Mouse (Mus musculus) brown adipose tissue, adult 24 weeks (tissue): ENCODE measurements around the gene Vipas39. TPM values are rescaled to one million over a fixed set of nuclear protein-coding genes. Genes with fewer than 3 reads are reported as not detected.
"Not testable (repeated sequence)": the region's sequence is repeated elsewhere in the genome, so short reads cannot be mapped to it uniquely, and the experiment has no call there.

Source experiments
- H3K27ac ChIP-seq: fragments of 200-500 bp; replicated peaks from 2 replicates; pipeline ENCODE4 v1.5.1; 2012; ENCODE audit warnings: low read depth, mild to moderate bottlenecking, low read length
- H3K4me1 ChIP-seq: fragments of 200-500 bp; 2 replicates; pipeline ENCODE4 v1.6.1; 2012; ENCODE audit warnings: low read length, mixed read lengths; ENCODE audit not compliant: control insufficient read depth, insufficient read depth, insufficient read length
- H3K4me3 ChIP-seq: fragments of 200-500 bp; 2 replicates; pipeline ENCODE4 v1.5.1; 2012; ENCODE audit warnings: low read depth, mild to moderate bottlenecking, low read length, moderate library complexity; ENCODE audit not compliant: insufficient read depth
- polyA plus RNA-seq: library from polyadenylated mRNA; stranded (reverse); fragments of >200 nt; gene quantifications from 2 replicates; pipeline ENCODE4 v1.2.4, GENCODE M21; 2012; ENCODE audit not compliant: missing spikeins, insufficient read depth, insufficient read length

The Vipas39 gene
- polyA plus RNA-seq, 1 experiment = 24.3 TPM

GRCm38 (mm10) chr12:87279879-87280278 is 13.8 kb upstream of the Vipas39 start:
- no peak overlapping the region for H3K27ac ChIP-seq
- no peak overlapping the region for H3K4me3 ChIP-seq
- no peaks in the 10 kb centered on the region for H3K4me1 ChIP-seq

- H3K4me3 ChIP-seq = no peak overlapping the region
- H3K4me1 ChIP-seq = no peaks in the 10 kb centered on the region
- H3K27ac ChIP-seq = no peak overlapping the region
Measured at GRCm38 (mm10) chr12:87279350-87279749, 13.3 kb upstream of the Vipas39 start.

- Histone ChIP-seq H3K4me3 (no peak overlapping the region), H3K4me1 (no peaks in the 10 kb centered on the region), H3K27ac (no peak overlapping the region)
Measured at GRCm38 (mm10) chr12:87278118-87278730, 12.2 kb upstream of the Vipas39 start.

GRCm38 (mm10) chr12:87277251-87277650 is 11.2 kb upstream of the Vipas39 start:
- H3K4me3 ChIP-seq, H3K27ac ChIP-seq, H3K4me1 ChIP-seq: not testable (repeated sequence)

- Histone ChIP-seq H3K4me1 (no peaks in the 10 kb centered on the region), H3K27ac (no peak overlapping the region), H3K4me3 (no peak overlapping the region)
Measured at GRCm38 (mm10) chr12:87274853-87275831, 9.1 kb upstream of the Vipas39 start.

- Histone ChIP-seq H3K4me3 (0 out of 2 replicates have a peak overlapping the region, but pooled peaks have one; percentile 2), H3K27ac (no peak overlapping the region)
Measured at GRCm38 (mm10) chr12:87267682-87268081, 1.6 kb upstream of the Vipas39 start.

GRCm38 (mm10) chr12:87266827-87267603 is 959 bp upstream of the Vipas39 start:
- Histone ChIP-seq H3K4me3 (peak overlapping the region; percentile 83), H3K4me1 (no peaks in the 10 kb centered on the region; the same call in 1 of the 2 replicates), H3K27ac (peak overlapping the region; percentile 98)

More at GRCm38 (mm10) chr12:87267682-87268081, 1.6 kb upstream of the Vipas39 start:
- H3K4me1 ChIP-seq = no peaks in the 10 kb centered on the region; the same call in 1 of the 2 replicates

GRCm38 (mm10) chr12:87265444-87265843 is 612 bp downstream of the Vipas39 start:
- Histone ChIP-seq H3K27ac (peak overlapping the region; percentile 89), H3K4me1 (no peaks in the 10 kb centered on the region; the same call in 1 of the 2 replicates), H3K4me3 (peak overlapping the region; percentile 89)

- Histone ChIP-seq H3K4me1 (no peaks in the 10 kb centered on the region), H3K27ac (no peak overlapping the region), H3K4me3 (no peak overlapping the region)
Measured at GRCm38 (mm10) chr12:87260562-87260961, 5.5 kb downstream of the Vipas39 start.

- Histone ChIP-seq H3K27ac (no peak overlapping the region), H3K4me3 (no peak overlapping the region), H3K4me1 (no peaks in the 10 kb centered on the region)
Measured at GRCm38 (mm10) chr12:87256629-87257028, 9.4 kb downstream of the Vipas39 start.

GRCm38 (mm10) chr12:87253878-87254277 is 12.2 kb downstream of the Vipas39 start:
- no peak overlapping the region for H3K4me3 ChIP-seq
- no peaks in the 10 kb centered on the region for H3K4me1 ChIP-seq
- H3K27ac ChIP-seq = no peak overlapping the region

GRCm38 (mm10) chr12:87250161-87250560 is 15.9 kb downstream of the Vipas39 start:
- Histone ChIP-seq H3K4me3 (no peak overlapping the region), H3K27ac (no peak overlapping the region), H3K4me1 (no peaks in the 10 kb centered on the region)

- H3K4me3 ChIP-seq = no peak within 1 kb of the TSS
- no peak within 1 kb of the TSS for H3K27ac ChIP-seq
- H3K4me1 ChIP-seq = no peaks in the 10 kb centered on the region
Measured at GRCm38 (mm10) chr12:87238632-87239031, 27.4 kb downstream of the Vipas39 start, which contains the start of gene Noxred1. TSS of gene Noxred1 (minus strand) at chr12:87238732.

- Histone ChIP-seq H3K4me3 (no peak overlapping the region), H3K4me1 (no peaks in the 10 kb centered on the region), H3K27ac (no peak overlapping the region)
Measured at GRCm38 (mm10) chr12:87236882-87237483, 29.1 kb downstream of the Vipas39 start.
